Comparison of ENCODE assay signal across 34 mouse cellular contexts in the genomic region with DNA sequence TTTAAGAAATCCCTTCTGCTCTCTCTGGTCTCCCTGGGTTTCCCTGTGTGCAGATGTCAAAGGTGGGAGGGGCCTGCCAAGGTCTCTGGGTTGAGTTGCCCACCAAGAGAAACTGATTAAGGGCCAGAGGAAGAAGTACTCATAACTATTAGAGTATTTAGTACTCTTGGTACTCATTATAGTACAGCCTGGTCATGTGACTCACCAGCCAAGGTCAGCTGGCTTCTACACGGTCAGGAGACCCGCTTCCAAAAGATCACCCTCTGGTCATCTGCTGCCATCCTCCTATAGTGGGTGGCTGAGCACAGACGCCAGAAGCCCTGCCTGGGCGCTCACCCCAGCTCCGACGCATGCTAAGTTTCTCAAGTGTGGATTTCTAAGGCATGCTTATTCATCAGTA.
"Had no signal": no experiment of that assay in that cellular context is flagged by ENCODE, and none has a peak within 500 bp of the region (broad histone marks: within the 10 kb centered on the region; RNA-seq: fewer than 3 reads in every experiment).

No protein-coding gene starts in this region.

- H3K9me3 ChIP-seq: heart, embryonic 13.5 days; heart, embryonic 15.5 days; hindbrain, embryonic 10.5 days; hindbrain, embryonic 12.5 days; hindbrain, embryonic 13.5 days; hindbrain, embryonic 15.5 days; intestine, embryonic 15.5 days; kidney, embryonic 15.5 days had no signal

- H3K4me2 ChIP-seq: heart, embryonic 11.5 days; heart, embryonic 13.5 days; heart, embryonic 15.5 days; hindbrain, embryonic 12.5 days; hindbrain, embryonic 13.5 days; hindbrain, embryonic 14.5 days; hindbrain, embryonic 15.5 days; intestine, embryonic 15.5 days; kidney, embryonic 15.5 days had no signal

- H3K27ac ChIP-seq: heart, embryonic 13.5 days; heart, embryonic 15.5 days; hindbrain, embryonic 10.5 days; hindbrain, embryonic 12.5 days; hindbrain, embryonic 13.5 days; hindbrain, embryonic 14.5 days; hindbrain, embryonic 15.5 days; hindbrain, postnatal 0 days; intestine, embryonic 15.5 days; kidney, embryonic 15.5 days; kidney, postnatal 0 days; layer of hippocampus, adult 2 months; left cerebral cortex, adult 2 months had no signal

- H3K27me3 ChIP-seq: heart, embryonic 15.5 days; hindbrain, embryonic 15.5 days; intestine, embryonic 15.5 days had no signal

- ATAC-seq: hindbrain, embryonic 16.5 days; hindbrain, postnatal 0 days; inflammation-experienced regulatory T-cells, adult 6 months; intestine, embryonic 15.5 days; intestine, embryonic 16.5 days; intestine, postnatal 0 days had no signal

- H3K9ac ChIP-seq: heart, embryonic 13.5 days; heart, embryonic 15.5 days; hindbrain, embryonic 12.5 days; hindbrain, embryonic 13.5 days; hindbrain, embryonic 14.5 days; hindbrain, embryonic 15.5 days; intestine, embryonic 15.5 days; kidney, embryonic 15.5 days had no signal

- DNase-seq: heart, postnatal 10 days; heart, postnatal 14 days; heart, postnatal 36 days; heart, postnatal 4 days; kidney, adult 11 months; kidney, adult 18-20 months; kidney, adult 2 months; kidney, adult 8-10 months; kidney, adult 9 months; kidney, postnatal 10 days; kidney, postnatal 14 days; kidney, postnatal 25 days; kidney, postnatal 36 days; kidney, postnatal 4 days; layer of hippocampus, adult 9-11 months; layer of hippocampus, postnatal 36 days had no signal

- H3K36me3 ChIP-seq: heart, embryonic 13.5 days; heart, embryonic 15.5 days; hindbrain, embryonic 10.5 days; hindbrain, embryonic 12.5 days; hindbrain, embryonic 15.5 days; intestine, embryonic 15.5 days; kidney, embryonic 15.5 days had no signal

- H3K4me3 ChIP-seq: heart, embryonic 13.5 days; heart, embryonic 15.5 days; hindbrain, embryonic 10.5 days; hindbrain, embryonic 12.5 days; hindbrain, embryonic 13.5 days; hindbrain, embryonic 15.5 days; intestine, embryonic 15.5 days; kidney, embryonic 15.5 days; layer of hippocampus, adult 2 months; left cerebral cortex, adult 2 months had no signal
